Mouse (Mus musculus): ENCODE results near the gene D930007J09Rik.

The D930007J09Rik gene

GRCm38 (mm10) chr13:32819926-32820325, 17.3 kb upstream of the D930007J09Rik start:
- DNase-seq (ENCODE audit: low read depth), result no peak

GRCm38 (mm10) chr13:32819241-32819640, 16.6 kb upstream of the D930007J09Rik start:
- DNase-seq (ENCODE audit: low read depth), result no peak

GRCm38 (mm10) chr13:32807624-32808023, 5.0 kb upstream of the D930007J09Rik start:
- DNase-seq (ENCODE audit: low read depth), result no peak

GRCm38 (mm10) chr13:32806820-32807219, 4.2 kb upstream of the D930007J09Rik start:
- DNase-seq (ENCODE audit: low read depth), result no peak

GRCm38 (mm10) chr13:32803701-32804345, 1.2 kb upstream of the D930007J09Rik start:
- no peak for DNase-seq (ENCODE audit: low read depth)

- DNase-seq (ENCODE audit: low read depth), result peak; percentile 94
Observed at GRCm38 (mm10) chr13:32801693-32802221, 892 bp downstream of the D930007J09Rik start, which contains the start of gene Wrnip1. Gene Wrnip1, plus strand, starts transcription at chr13:32802038.

GRCm38 (mm10) chr13:32800859-32801258, 1.8 kb downstream of the D930007J09Rik start:
- peak; percentile 40 for DNase-seq (ENCODE audit: low read depth)

GRCm38 (mm10) chr13:32799131-32799530, 3.5 kb downstream of the D930007J09Rik start:
- peak; percentile 25 for DNase-seq (ENCODE audit: low read depth)

- DNase-seq (ENCODE audit: low read depth), result no peak
Observed at GRCm38 (mm10) chr13:32797085-32797484, 5.6 kb downstream of the D930007J09Rik start.

GRCm38 (mm10) chr13:32795166-32795565, 7.5 kb downstream of the D930007J09Rik start:
- DNase-seq (ENCODE audit: low read depth), result no peak

- no peak for DNase-seq (ENCODE audit: low read depth)
Observed at GRCm38 (mm10) chr13:32794619-32795018, 8.0 kb downstream of the D930007J09Rik start.

GRCm38 (mm10) chr13:32789781-32790180, 12.9 kb downstream of the D930007J09Rik start:
- no peak for DNase-seq (ENCODE audit: low read depth)

GRCm38 (mm10) chr13:32787584-32787983, 15.1 kb downstream of the D930007J09Rik start:
- no peak for DNase-seq (ENCODE audit: low read depth)

- no peak for DNase-seq (ENCODE audit: low read depth)
Observed at GRCm38 (mm10) chr13:32783816-32784215, 18.8 kb downstream of the D930007J09Rik start, which contains the start of gene Mylk4. Gene Mylk4, minus strand, starts transcription at chr13:32783954.

GRCm38 (mm10) chr13:32783055-32783454, 19.6 kb downstream of the D930007J09Rik start:
- no peak for DNase-seq (ENCODE audit: low read depth)

GRCm38 (mm10) chr13:32778861-32779260, 23.8 kb downstream of the D930007J09Rik start:
- DNase-seq (ENCODE audit: low read depth), result no peak

- DNase-seq (ENCODE audit: low read depth), result no peak
Observed at GRCm38 (mm10) chr13:32776350-32776749, 26.3 kb downstream of the D930007J09Rik start.

- DNase-seq (ENCODE audit: low read depth), result no peak
Observed at GRCm38 (mm10) chr13:32775889-32776288, 26.8 kb downstream of the D930007J09Rik start.

- DNase-seq (ENCODE audit: low read depth), result no peak
Observed at GRCm38 (mm10) chr13:32769960-32770359, 32.7 kb downstream of the D930007J09Rik start.

GRCm38 (mm10) chr13:32768104-32768503, 34.5 kb downstream of the D930007J09Rik start:
- DNase-seq (ENCODE audit: low read depth), result peak; percentile 43

GRCm38 (mm10) chr13:32764448-32764847, 38.2 kb downstream of the D930007J09Rik start:
- DNase-seq (ENCODE audit: low read depth), result no peak

- no peak for DNase-seq (ENCODE audit: low read depth)
Observed at GRCm38 (mm10) chr13:32763141-32763540, 39.5 kb downstream of the D930007J09Rik start.

GRCm38 (mm10) chr13:32760795-32761194, 41.9 kb downstream of the D930007J09Rik start:
- no peak for DNase-seq (ENCODE audit: low read depth)

- DNase-seq (ENCODE audit: low read depth), result no peak
Observed at GRCm38 (mm10) chr13:32759036-32759435, 43.6 kb downstream of the D930007J09Rik start.
